Mouse (Mus musculus) MEL (cell line): ENCODE data around the gene Itgb6.

Experiments used
- BHLHE40 ChIP-seq: IDR thresholded peaks from 2 replicates; pipeline ENCODE4 v1.6.1; 2012; ENCODE audit warnings: low read depth, mild to moderate bottlenecking, inconsistent platforms, low read length, improper control_type of control experiment, borderline replicate concordance
- CHD2 ChIP-seq: IDR thresholded peaks from 2 replicates; pipeline ENCODE4 v1.6.1; 2011; ENCODE audit warnings: low read length, improper control_type of control experiment
- CTCF ChIP-seq, 3 experiments: IDR thresholded peaks in 2 of 3; conservative IDR thresholded peaks in 1 of 3; 2 replicates each; pipeline ENCODE4 v1.5.1; 2011 to 2012; ENCODE audit warnings: low read length in 3 of 3, low read depth in 2 of 3, mild to moderate bottlenecking in 2 of 3, improper control_type of control experiment in 1 of 3, inconsistent platforms in 1 of 3, mixed read lengths in 1 of 3, moderate library complexity in 1 of 3; ENCODE audit not compliant: control insufficient read depth in 1 of 3, insufficient read depth in 1 of 3, poor library complexity in 1 of 3, severe bottlenecking in 1 of 3
- GATA1 ChIP-seq: IDR thresholded peaks from 2 replicates; pipeline ENCODE4 v1.6.1; 2011; ENCODE audit warnings: low read depth, low read length, improper control_type of control experiment
- KAT2A ChIP-seq: conservative IDR thresholded peaks from 2 replicates; pipeline ENCODE4 v1.6.1; 2012; ENCODE audit warnings: low read depth, low read length, improper control_type of control experiment, inconsistent platforms
- POLR2A ChIP-seq, 2 experiments: IDR thresholded peaks; 2 replicates each; pipeline ENCODE4 v1.6.1; 2011 to 2012; ENCODE audit warnings: low read length in 2 of 2, mild to moderate bottlenecking in 2 of 2, control low read depth in 1 of 2, improper control_type of control experiment in 1 of 2, low read depth in 1 of 2, moderate library complexity in 1 of 2; ENCODE audit not compliant: control insufficient read depth in 1 of 2, insufficient read depth in 1 of 2, poor library complexity in 1 of 2
- POLR2AphosphoS2 ChIP-seq: IDR thresholded peaks from 2 replicates; pipeline ENCODE4 v1.6.1; 2011; ENCODE audit warnings: low read length, improper control_type of control experiment
- RCOR1 ChIP-seq: IDR thresholded peaks from 2 replicates; pipeline ENCODE4 v1.6.1; 2012; ENCODE audit warnings: low read depth, mild to moderate bottlenecking, inconsistent platforms, low read length, improper control_type of control experiment
- UBTF ChIP-seq: IDR thresholded peaks from 2 replicates; pipeline ENCODE4 v1.6.1; 2012; ENCODE audit warnings: low read depth, mild to moderate bottlenecking, inconsistent platforms, low read length, improper control_type of control experiment, moderate library complexity, borderline replicate concordance; ENCODE audit not compliant: insufficient read depth
- USF1 ChIP-seq: IDR thresholded peaks from 2 replicates; pipeline ENCODE4 v1.6.1; 2014; ENCODE audit warnings: low read depth, mild to moderate bottlenecking, inconsistent platforms, low read length, improper control_type of control experiment, moderate library complexity

- TF ChIP-seq UBTF (no peak), POLR2A (IDR thresholded peaks at IDR 0.05; ENCODE audit: control insufficient read depth in 1 of 2, insufficient read depth in 1 of 2, low read depth in 1 of 2, low read length in 2 of 2, poor library complexity in 1 of 2) (no peak), POLR2AphosphoS2 (no peak), GATA1 (no peak), BHLHE40 (no peak), CTCF (IDR thresholded peaks at IDR 0.05 in 2 of 3, conservative IDR thresholded peaks at IDR 0.05 in 1 of 3; ENCODE audit: control insufficient read depth in 1 of 3, insufficient read depth in 1 of 3, low read depth in 2 of 3, low read length in 3 of 3, poor library complexity in 1 of 3, severe bottlenecking in 1 of 3) (no peak), KAT2A (no peak), CHD2 (no peak), USF1 (no peak), RCOR1 (no peak)
Measured at GRCm38 (mm10) chr2:60694563-60694962, 27.9 kb downstream of the Itgb6 start.
